Mouse (Mus musculus) urinary bladder, adult 2 months (tissue): ENCODE data around the gene Cox7a2. TPM values are rescaled to one million over a fixed set of nuclear protein-coding genes. Genes with fewer than 3 reads are reported as not detected.

ENCODE experiments used
- DNase-seq: peaks from one replicate; pipeline ENCODE4 v3.0.0; 2022; ENCODE audit warnings: low spot score
- polyA plus RNA-seq: library from polyadenylated mRNA; depleted of rRNA; stranded (reverse); fragments of >200 nt; gene quantifications from 2 replicates; pipeline ENCODE4 v1.2.3, GENCODE M21; 2012; rRNA removed

The Cox7a2 gene
- polyA plus RNA-seq, 1 experiment, result 458 TPM

DNA sequence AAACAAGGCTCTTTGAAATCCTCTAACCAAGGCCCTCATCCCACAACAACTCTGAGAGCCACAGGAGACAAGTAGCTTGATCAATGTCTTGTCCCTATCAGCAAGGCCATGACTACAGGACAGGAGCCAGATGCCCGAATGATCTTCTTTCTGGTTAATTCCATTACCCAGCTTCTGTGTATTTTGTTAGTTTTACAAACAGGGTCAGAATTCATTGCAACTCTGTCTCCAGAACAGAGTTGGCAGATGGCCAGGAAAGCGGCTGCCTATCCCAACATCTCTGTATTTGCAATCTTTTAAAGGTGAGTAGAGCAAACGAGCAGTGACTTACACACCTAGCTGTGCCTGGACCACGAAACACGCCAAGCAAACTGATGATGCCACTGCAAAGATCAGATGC lies 29.4 kb downstream of the Cox7a2 start:
- no peak for DNase-seq

DNA sequence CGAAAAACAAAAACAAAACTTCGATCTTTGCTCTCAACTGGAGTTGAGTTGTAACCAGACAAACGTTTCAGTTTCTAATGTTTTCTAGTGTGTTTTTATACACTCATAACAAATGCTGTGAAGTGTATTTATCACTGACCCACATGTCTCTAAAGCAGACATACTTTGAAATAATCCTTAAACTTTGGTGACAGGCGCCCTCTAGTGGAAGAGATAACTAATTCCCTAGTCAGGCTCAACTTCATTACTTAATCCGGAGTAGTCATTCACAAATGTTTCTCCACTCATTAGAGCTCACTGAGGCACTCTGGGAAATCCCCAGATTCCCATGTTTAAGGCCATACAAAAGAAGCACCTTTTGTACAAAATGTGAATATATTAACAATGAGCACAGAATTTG lies 36.6 kb downstream of the Cox7a2 start:
- no peak for DNase-seq

- no peak for DNase-seq
Observed at GRCm38 (mm10) chr9:79721056-79721455, 38.6 kb downstream of the Cox7a2 start.

DNA sequence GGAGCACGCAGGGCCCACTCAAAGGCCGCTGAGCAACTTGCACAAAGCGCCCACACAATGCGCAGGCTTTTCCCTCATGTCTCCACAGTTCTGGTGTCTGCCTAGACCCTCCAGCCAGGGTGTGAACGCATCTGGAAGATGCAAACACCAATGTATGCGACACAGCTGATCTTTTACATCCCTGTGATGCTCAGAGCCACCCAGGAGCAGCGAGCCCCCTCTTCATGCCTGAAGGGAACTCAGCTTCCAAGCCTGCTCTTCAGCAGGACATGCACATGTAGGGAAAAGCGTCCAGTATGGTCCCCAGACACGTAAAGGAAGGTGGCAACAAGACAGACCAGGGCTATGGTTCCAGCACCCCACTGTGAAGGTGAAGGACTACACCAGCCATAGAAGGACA lies 39.5 kb downstream of the Cox7a2 start:
- no peak for DNase-seq

GRCm38 (mm10) chr9:79719451-79719850 lies 40.2 kb downstream of the Cox7a2 start:
- no peak for DNase-seq

DNA sequence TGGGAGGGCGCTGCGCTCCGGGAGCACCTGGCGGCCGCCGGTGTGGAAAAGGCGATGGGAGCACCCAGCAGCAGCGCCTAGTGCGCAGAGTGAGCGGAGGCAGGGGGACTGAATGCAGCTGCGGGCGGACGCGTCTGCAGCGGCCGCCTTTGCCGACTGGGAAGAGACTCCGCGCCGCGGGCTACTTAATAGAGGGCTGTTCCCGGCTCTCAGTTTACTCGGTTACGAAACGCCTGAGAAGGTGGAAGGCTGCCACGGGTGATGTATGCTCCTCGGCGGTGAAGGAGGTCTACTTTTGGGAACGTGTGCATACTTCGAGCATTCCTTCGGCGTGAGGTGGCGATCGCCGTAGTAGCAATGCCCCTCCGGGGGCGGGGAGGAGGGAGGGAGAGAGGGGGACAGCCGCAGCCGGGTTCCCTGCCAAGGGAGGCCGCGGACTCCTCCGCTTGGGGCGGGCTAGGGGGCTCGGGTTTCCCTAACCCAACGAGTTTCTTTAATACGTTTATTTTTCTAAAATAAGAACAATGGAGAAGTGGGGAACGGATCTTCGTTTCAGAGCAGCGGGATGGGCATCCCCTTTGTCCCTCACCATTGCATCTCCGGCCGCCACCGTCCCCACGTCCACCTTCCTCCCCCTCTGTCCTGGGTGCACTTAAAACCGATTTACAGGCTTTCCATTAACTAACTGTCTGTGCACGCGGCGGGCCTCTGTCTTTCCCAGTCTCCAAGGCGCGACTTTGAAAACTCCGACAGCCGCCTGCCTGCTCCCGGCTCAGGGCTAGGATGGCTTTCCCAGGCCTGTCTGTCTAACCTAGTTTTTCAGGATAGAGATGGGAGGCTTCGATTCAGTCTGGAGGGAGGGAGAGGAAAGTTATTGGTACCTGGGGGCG lies 41.0 kb downstream of the Cox7a2 start, which contains the start of gene Col12a1:
Gene Col12a1 (minus strand): TSS at position 351 of the 890 bp plus-strand sequence.
- DNase-seq, result peak; percentile 54

DNA sequence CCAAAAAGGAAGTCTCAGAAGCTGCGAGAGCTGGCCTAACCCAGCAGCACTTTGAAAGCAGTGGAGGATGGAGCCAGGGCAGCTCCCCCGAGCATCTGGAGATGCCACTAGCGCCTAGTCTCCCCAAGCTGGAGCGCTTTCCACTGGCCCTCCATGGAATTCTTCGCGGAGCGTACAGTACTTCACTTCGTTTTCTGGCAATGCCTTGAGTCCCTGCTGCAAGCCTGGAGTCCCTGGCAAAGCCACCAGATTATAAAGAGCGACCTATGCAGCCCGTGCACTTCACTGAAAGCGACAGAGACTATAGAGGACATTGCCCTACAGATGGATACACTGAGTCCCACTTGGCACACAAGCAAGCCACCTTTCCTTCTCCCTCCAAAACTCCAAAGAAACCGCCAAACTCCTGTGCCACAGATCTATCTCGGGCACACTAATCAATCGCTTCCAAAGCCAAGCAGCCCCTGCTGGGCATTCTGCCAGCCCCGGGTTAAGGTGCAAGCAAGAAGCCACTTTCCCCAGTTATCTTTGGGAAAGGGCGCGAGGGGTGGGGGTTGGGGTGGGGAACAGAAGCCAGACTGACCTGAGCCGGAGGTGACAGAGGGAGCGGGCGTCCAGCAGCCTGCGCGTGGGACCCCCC lies 41.7 kb downstream of the Cox7a2 start:
- no peak for DNase-seq

GRCm38 (mm10) chr9:79716909-79717835 lies 42.5 kb downstream of the Cox7a2 start:
- no peak for DNase-seq

DNA sequence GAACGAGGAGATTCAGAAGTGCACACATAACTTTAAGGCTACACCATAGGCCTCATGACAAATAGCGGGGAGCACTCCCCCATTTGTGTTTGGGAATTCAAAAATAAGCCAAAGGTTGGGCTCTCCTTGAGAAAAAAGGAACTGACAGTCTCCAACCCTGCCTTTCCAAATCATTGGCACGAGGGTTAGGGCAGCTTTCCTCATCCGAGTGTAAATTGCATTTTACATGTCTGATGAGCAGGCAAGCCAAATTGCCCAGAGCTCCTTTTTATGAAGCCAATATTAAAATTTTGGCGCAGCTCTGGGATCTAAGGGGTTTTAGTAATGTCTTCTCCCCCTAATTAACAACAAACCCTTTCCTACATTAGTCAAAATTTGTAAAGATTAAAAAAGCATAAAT lies 43.2 kb downstream of the Cox7a2 start:
- no peak for DNase-seq

- peak; percentile 49 for DNase-seq
Observed at GRCm38 (mm10) chr9:79714471-79715045, 45.1 kb downstream of the Cox7a2 start.

Other genes with a start within 250 kb of the Cox7a2 start
- gene Col12a1, start 41.0 kb downstream of the Cox7a2 start, polyA plus RNA-seq, result 201 and 217 TPM in 2 replicates
- gene Tmem30a, start 33.6 kb upstream of the Cox7a2 start, polyA plus RNA-seq, result 40.8 and 55.1 TPM in 2 replicates